Mouse (Mus musculus) bone marrow, adult 2 months (tissue): ENCODE data around the gene Clca3a1.

Experiments used
- CTCF ChIP-seq: fragments of 200-500 bp; IDR thresholded peaks from 2 replicates; pipeline ENCODE4 v1.5.1; 2011; ENCODE audit warnings: low read length, control low read depth; ENCODE audit not compliant: control insufficient read depth, insufficient read depth
- POLR2A ChIP-seq: fragments of 200-500 bp; IDR thresholded peaks from 2 replicates; pipeline ENCODE4 v1.6.1; 2011; ENCODE audit warnings: low read depth, mild to moderate bottlenecking, control low read depth, low read length, borderline replicate concordance; ENCODE audit not compliant: control insufficient read depth

- no peak for TF ChIP-seq CTCF
- no peak for TF ChIP-seq POLR2A
Observed at GRCm38 (mm10) chr3:144683136-144683814, 77.5 kb downstream of the Clca3a1 start.
